Mouse (Mus musculus): ENCODE data around the gene Nphp3.

GRCm38 (mm10) chr9:104079379-104079778, 77.0 kb downstream of the Nphp3 start:
- no peak for TF ChIP-seq POLR2A (IDR thresholded peaks at IDR 0.05; ENCODE audit: low read depth, low read length)
- peak; percentile 33; the same call in 1 of the 2 replicates for TF ChIP-seq CTCF (IDR thresholded peaks at IDR 0.05; ENCODE audit: borderline replicate concordance, insufficient read depth, low read length)

Data from embryonic fibroblast, embryonic 13.5 days (primary cell).